Mouse (Mus musculus) thymus, adult 2 months (tissue): ENCODE data around the gene Padi1.

Source experiments
- CTCF ChIP-seq: fragments of 200-500 bp; IDR thresholded peaks from 2 replicates; pipeline ENCODE4 v1.5.1; 2012; ENCODE audit warnings: mild to moderate bottlenecking, control low read depth, low read length, moderate library complexity, borderline replicate concordance; ENCODE audit not compliant: control insufficient read depth, poor library complexity, insufficient read depth; ENCODE audit errors: extremely low read depth
- POLR2A ChIP-seq: fragments of 200-500 bp; IDR thresholded peaks from 2 replicates; pipeline ENCODE4 v1.6.1; 2012; ENCODE audit warnings: mild to moderate bottlenecking, low read length, control low read depth, moderate library complexity; ENCODE audit not compliant: control insufficient read depth, poor library complexity, insufficient read depth; ENCODE audit errors: extremely low read depth

DNA sequence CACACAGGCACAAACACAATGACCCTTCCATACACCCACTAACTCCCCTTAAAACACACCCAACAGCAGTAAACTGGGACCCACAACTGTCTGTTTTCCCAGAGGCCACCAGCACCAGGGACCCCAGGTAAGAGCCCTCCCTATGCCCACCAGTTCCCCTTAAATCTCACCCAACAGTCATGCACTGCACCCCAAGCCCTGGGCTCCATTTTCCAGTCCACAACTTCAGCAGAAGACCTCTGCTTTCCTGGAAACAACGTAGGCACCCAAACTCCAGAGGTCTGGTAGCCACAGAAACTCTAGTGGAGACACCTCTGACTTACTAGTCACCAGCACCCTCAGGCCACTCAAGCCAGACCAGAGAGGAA, 46.6 kb upstream of the Padi1 start:
- TF ChIP-seq POLR2A: no peak
- no peak for TF ChIP-seq CTCF
